Mouse (Mus musculus): ENCODE measurements around the gene Lemd2. TPM values are rescaled to one million over a fixed set of nuclear protein-coding genes. Genes with fewer than 3 reads are reported as not detected.

Lemd2 gene
- total and polyA plus RNA-seq, 3 experiments: 46.8 to 59.7 TPM; not detected in 1

- H3K9me3 ChIP-seq (replicated peaks; ENCODE audit: insufficient read depth, low read length): no peaks in the 10 kb centered on the region
- H3K9ac ChIP-seq (ENCODE audit: control insufficient read depth, low read depth, low read length, poor library complexity, severe bottlenecking): no peak overlapping the region
- no peaks in the 10 kb centered on the region for H3K79me2 ChIP-seq (ENCODE audit: control insufficient read depth, insufficient read depth, low read length, poor library complexity)
- no peaks in the 10 kb centered on the region for H3K36me3 ChIP-seq (ENCODE audit: control insufficient read depth in 1 of 2, insufficient read depth in 2 of 2, low read length in 2 of 2)
- H3K27ac ChIP-seq (ENCODE audit: control insufficient read depth, low read depth, low read length): no peak overlapping the region
- DNase-seq (ENCODE audit: low read depth, low spot score): peak; percentile 35
- no peaks in the 10 kb centered on the region for H3K4me1 ChIP-seq (ENCODE audit: control insufficient read depth in 1 of 2, insufficient read depth in 2 of 2, low read length in 2 of 2)
- H3K4me3 ChIP-seq (ENCODE audit: control insufficient read depth in 1 of 2, insufficient read depth in 1 of 2, low read depth in 2 of 2, low read length in 2 of 2): no peak overlapping the region
- H3K27me3 ChIP-seq (ENCODE audit: control insufficient read depth in 1 of 2, insufficient read depth in 2 of 2, low read length in 2 of 2): no peaks in the 10 kb centered on the region; a peak in 1 of 4 replicates
- no peak for TF ChIP-seq TCF12 (IDR thresholded peaks at IDR 0.05; ENCODE audit: low read depth, low read length)
- TF ChIP-seq ZNF384 (IDR thresholded peaks at IDR 0.05; ENCODE audit: low read depth, low read length): no peak
- no peak for TF ChIP-seq NELFE (IDR thresholded peaks at IDR 0.05; ENCODE audit: low read depth, low read length)
- peak; percentile 44 for TF ChIP-seq RAD21 (IDR thresholded peaks at IDR 0.05; ENCODE audit: low read depth, low read length)
- TF ChIP-seq TBP (IDR thresholded peaks at IDR 0.05; ENCODE audit: low read depth, low read length): no peak
- TF ChIP-seq POLR2AphosphoS5 (IDR thresholded peaks at IDR 0.05; ENCODE audit: borderline replicate concordance, low read depth, low read length): no peak
- TF ChIP-seq SMC3 (IDR thresholded peaks at IDR 0.05; ENCODE audit: low read depth, low read length): peak; percentile 43; the same call in 1 of the 2 replicates
- peak in 2 of 3 experiments; percentile 47 to 51; a peak in 5 of 6 replicates for TF ChIP-seq CTCF (IDR thresholded peaks at IDR 0.05 in 2 of 3, conservative IDR thresholded peaks at IDR 0.05 in 1 of 3; ENCODE audit: control insufficient read depth in 1 of 3, insufficient read depth in 1 of 3, low read depth in 2 of 3, low read length in 3 of 3, poor library complexity in 1 of 3, severe bottlenecking in 1 of 3)
These were observed 8.7 kb upstream of the Lemd2 start for GRCm38 (mm10) chr17:27212768-27213525.

- no peaks in the 10 kb centered on the region for H3K9me3 ChIP-seq (replicated peaks; ENCODE audit: insufficient read depth, low read length)
- no peaks in the 10 kb centered on the region for H3K36me3 ChIP-seq (ENCODE audit: control insufficient read depth in 1 of 2, insufficient read depth in 2 of 2, low read length in 2 of 2)
- H3K79me2 ChIP-seq (ENCODE audit: control insufficient read depth, insufficient read depth, low read length, poor library complexity): no peaks in the 10 kb centered on the region
- TF ChIP-seq ZKSCAN1 (IDR thresholded peaks at IDR 0.05; ENCODE audit: low read depth, low read length) (no peak), JUND (IDR thresholded peaks at IDR 0.05; ENCODE audit: low read depth, low read length) (no peak), POLR2AphosphoS5 (IDR thresholded peaks at IDR 0.05; ENCODE audit: borderline replicate concordance, low read depth, low read length) (no peak), USF1 (IDR thresholded peaks at IDR 0.05; ENCODE audit: low read depth, low read length) (no peak), GATA1 (IDR thresholded peaks at IDR 0.05; ENCODE audit: low read depth, low read length) (no peak), CTCF (IDR thresholded peaks at IDR 0.05 in 2 of 3, conservative IDR thresholded peaks at IDR 0.05 in 1 of 3; ENCODE audit: control insufficient read depth in 1 of 3, insufficient read depth in 1 of 3, low read depth in 2 of 3, low read length in 3 of 3, poor library complexity in 1 of 3, severe bottlenecking in 1 of 3) (no peak), ETS1 (IDR thresholded peaks at IDR 0.05; ENCODE audit: low read depth, low read length) (no peak), ELF1 (IDR thresholded peaks at IDR 0.05; ENCODE audit: low read depth, low read length) (no peak), HCFC1 (IDR thresholded peaks at IDR 0.05; ENCODE audit: low read depth, low read length) (no peak), TCF12 (IDR thresholded peaks at IDR 0.05; ENCODE audit: low read depth, low read length) (no peak), POLR2A (IDR thresholded peaks at IDR 0.05; ENCODE audit: control insufficient read depth in 1 of 2, insufficient read depth in 1 of 2, low read depth in 1 of 2, low read length in 2 of 2, poor library complexity in 1 of 2) (no peak), ZNF384 (IDR thresholded peaks at IDR 0.05; ENCODE audit: low read depth, low read length) (no peak), ZC3H11A (IDR thresholded peaks at IDR 0.05; ENCODE audit: low read depth, low read length) (no peak), TBP (IDR thresholded peaks at IDR 0.05; ENCODE audit: low read depth, low read length) (no peak)
- DNase-seq (ENCODE audit: low read depth, low spot score): no peak
- no peak overlapping the region for H3K9ac ChIP-seq (ENCODE audit: control insufficient read depth, low read depth, low read length, poor library complexity, severe bottlenecking)
- H3K4me1 ChIP-seq (ENCODE audit: control insufficient read depth in 1 of 2, insufficient read depth in 2 of 2, low read length in 2 of 2): no peaks in the 10 kb centered on the region
- H3K27ac ChIP-seq (ENCODE audit: control insufficient read depth, low read depth, low read length): no peak overlapping the region
- no peaks in the 10 kb centered on the region; a peak in 1 of 4 replicates for H3K27me3 ChIP-seq (ENCODE audit: control insufficient read depth in 1 of 2, insufficient read depth in 2 of 2, low read length in 2 of 2)
- H3K4me3 ChIP-seq (ENCODE audit: control insufficient read depth in 1 of 2, insufficient read depth in 1 of 2, low read depth in 2 of 2, low read length in 2 of 2): no peak overlapping the region
These were observed 7.7 kb upstream of the Lemd2 start for GRCm38 (mm10) chr17:27212006-27212405.
